Mouse (Mus musculus) heart, adult 2 months (tissue): ENCODE measurements around the gene Cd99l2.
A peak's percentile ranks its signal among the peaks of the same experiment; 100 is the strongest.

ENCODE experiments used
- CTCF ChIP-seq: fragments of 200-600 bp; IDR thresholded peaks from 2 replicates; pipeline ENCODE4 v1.8.1; 2022; ENCODE audit warnings: antibody characterized with exemption, mild to moderate bottlenecking, moderate library complexity
- EP300 ChIP-seq: fragments of 200-500 bp; IDR thresholded peaks from 2 replicates; pipeline ENCODE4 v1.6.1; 2011; ENCODE audit warnings: low read depth, low read length, control low read depth; ENCODE audit not compliant: insufficient read depth
- POLR2A ChIP-seq: fragments of 200-500 bp; IDR thresholded peaks from 2 replicates; pipeline ENCODE4 v1.6.1; 2011; ENCODE audit warnings: mild to moderate bottlenecking, low read depth, low read length, control low read depth; ENCODE audit not compliant: insufficient read depth

- no peak for TF ChIP-seq POLR2A
- peak; percentile 83 for TF ChIP-seq CTCF
- TF ChIP-seq EP300 = 0 out of 2 replicates have a peak, but pooled peaks have one; percentile 33
Measured at GRCm38 (mm10) chrX:71425746-71426519, 66.7 kb downstream of the Cd99l2 start.
